Mouse (Mus musculus): ENCODE results near the gene Nek10.
"Not testable (repeated sequence)": the region's sequence is repeated elsewhere in the genome, so short reads cannot be mapped to it uniquely, and the experiment has no call there.

Nek10 gene

DNA sequence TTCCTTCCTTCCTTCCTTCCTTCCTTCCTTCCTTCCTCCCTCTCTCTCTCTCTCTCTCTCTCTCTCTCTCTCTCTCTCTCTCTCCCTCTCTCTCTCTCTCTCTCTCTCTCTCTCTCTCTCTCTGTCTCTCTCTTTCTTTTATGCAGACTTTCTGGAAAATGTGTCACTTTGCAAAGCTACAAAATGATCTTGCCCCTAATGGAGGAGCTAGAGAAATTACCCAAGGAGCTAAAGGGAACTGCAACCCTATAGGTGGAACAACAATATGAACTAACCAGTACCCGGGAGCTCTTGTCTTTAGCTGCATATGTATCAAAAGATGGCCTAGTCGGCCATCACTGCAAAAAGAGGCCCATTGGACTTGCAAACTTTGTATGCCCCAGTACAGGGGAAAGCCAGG lies at the start of gene Nek10:
Gene Nek10, plus strand, starts transcription at position 301 of the 400 bp plus-strand sequence.
- DNase-seq (ENCODE audit: low read depth, low spot score) = not testable (repeated sequence)

DNA sequence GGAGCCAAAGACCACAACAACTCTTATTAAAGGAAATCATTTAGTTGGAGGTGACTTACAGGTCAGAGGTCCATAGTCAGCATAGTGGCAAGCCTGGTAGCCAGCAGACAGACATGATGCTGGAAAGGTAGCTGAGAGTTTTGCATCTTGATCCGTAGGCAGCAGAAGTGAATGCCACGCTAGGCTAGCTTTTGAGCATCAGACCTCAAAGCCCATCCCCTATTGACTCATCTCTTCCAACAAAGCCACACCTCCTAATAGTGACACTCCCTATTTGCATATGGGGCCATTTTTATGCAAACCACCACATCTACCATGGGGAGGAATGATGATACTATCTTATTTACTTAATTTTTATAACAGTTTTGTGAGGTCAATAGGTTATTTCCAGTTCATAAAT lies 22.0 kb upstream of the Nek10 start:
- DNase-seq (ENCODE audit: low read depth, low spot score) = no peak

DNA sequence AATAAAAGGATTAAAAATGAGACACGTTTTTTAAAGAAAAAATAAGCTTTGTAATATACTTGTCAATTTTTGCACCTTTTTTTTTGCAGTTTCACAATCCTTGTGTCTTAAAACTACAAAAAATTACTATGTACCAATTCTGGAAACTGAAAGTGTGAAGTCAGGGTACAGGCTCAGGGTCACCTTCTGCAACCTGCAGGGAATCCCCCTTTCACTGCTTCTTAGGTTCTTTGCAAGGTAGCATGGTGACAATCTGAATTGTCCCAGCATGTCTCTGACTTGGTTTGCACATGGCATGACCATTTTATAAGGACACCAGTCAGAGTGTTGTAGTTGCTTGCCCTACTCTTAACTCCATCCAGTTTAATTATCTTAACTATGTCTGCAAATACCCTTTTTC lies 19.0 kb upstream of the Nek10 start:
- DNase-seq (ENCODE audit: low read depth, low spot score) = no peak

DNA sequence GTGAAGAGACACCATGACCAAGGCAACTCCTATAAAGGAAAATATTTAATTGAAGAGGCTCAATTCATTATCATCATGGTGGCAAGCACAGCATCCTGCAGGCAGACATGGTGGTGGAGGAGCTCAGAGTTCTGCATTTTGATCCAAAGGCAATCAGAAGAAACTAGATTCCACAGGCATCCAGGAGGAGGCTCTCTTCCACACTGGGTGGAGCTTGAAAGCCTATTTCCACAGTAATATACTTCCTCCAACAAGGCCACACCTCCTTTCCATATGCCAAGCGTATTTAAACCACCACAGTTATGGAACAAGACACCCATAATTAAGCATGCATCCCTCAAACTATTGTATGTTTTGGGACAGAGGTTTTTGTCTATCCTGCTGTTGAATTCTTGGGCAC lies 16.2 kb upstream of the Nek10 start:
- DNase-seq (ENCODE audit: low read depth, low spot score) = no peak

DNA sequence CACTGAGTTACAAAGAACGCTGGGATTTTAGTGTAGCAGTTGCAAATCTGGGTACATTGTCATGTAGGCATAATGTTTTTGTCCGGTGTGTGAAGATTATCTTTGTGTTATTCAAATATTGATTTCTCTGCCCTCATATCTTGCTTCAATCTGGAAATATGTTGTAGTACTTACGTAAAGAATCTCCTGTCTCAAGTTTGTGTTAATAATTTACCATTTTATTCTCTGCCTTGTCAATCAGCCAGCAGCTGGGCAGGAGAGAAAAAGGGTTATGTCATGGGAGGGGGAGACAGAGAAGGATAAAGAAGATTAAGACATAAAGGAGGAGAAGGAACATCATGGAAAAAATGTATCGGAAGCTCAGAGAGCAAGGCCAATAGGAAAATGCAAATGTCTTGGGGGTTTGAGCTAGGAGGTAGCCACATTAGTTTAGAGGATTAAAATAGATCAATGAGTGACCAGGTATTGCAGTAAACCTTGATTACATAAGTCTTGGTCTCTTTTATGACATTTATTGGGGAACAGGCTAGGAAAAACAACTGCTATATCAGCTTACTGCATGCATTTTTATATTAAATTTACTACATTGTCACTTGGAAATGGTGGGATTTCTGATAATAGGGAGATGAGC lies 13.3 kb upstream of the Nek10 start:
- DNase-seq (ENCODE audit: low read depth, low spot score) = no peak

DNA sequence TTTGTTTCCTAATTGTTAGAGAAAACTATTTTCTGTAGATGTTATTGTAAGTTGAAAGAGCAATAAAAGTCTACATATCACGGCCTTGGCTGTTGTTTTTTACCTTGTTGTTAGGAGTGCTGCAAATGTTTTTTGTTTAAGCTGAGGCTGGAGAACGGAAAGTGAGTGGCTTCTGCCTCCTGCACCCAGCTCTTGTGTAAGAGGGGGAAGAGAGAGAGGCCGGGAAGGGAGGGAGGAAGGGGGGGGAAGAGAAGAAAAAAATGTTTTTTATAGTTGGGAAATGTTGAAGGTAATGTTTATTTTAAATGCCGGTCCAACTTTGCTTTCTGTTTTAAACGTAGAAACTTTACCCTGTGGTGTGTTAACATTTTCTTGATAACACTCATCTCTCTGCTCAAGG lies 3.4 kb upstream of the Nek10 start:
- no peak for DNase-seq (ENCODE audit: low read depth, low spot score)

DNA sequence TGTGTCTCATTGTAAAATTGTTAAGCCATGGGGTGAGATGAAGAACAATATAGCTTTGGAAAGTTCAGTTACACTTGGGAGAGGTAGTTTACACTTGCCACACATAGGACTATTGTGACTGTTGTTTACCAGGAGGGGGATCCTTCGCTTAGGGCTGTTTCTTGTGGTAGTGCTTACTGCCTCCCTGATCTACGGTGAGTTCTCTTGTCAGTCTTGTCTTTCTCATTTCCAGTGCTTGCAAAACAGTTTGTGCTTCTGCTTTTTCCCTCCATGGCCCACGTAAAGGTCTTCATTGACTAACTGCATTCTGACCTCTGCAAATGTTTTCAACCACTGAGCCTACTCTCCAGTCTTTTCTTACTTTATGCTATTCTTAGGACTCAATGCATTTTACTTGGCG lies 2.9 kb upstream of the Nek10 start:
- DNase-seq (ENCODE audit: low read depth, low spot score) = no peak

DNA sequence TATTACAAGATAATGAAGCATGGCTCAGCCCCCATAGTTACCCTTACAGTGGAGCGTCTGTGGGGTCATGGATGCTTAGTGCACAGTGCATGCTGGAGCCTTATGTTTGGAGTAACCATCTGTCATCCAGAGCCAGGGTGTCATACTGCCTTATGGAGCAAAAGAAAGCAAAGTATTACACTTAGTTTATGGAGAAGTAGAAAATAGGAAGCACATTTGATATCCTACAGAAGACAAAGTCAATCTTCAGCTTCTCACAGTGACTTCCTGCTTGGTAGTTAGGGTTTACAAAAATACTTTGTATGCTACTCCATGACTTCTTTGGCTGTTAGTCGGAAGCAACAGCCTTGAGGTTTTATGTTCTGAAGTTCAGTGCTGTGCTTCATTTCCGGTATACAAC lies 2.4 kb upstream of the Nek10 start:
- DNase-seq (ENCODE audit: low read depth, low spot score) = no peak

DNA sequence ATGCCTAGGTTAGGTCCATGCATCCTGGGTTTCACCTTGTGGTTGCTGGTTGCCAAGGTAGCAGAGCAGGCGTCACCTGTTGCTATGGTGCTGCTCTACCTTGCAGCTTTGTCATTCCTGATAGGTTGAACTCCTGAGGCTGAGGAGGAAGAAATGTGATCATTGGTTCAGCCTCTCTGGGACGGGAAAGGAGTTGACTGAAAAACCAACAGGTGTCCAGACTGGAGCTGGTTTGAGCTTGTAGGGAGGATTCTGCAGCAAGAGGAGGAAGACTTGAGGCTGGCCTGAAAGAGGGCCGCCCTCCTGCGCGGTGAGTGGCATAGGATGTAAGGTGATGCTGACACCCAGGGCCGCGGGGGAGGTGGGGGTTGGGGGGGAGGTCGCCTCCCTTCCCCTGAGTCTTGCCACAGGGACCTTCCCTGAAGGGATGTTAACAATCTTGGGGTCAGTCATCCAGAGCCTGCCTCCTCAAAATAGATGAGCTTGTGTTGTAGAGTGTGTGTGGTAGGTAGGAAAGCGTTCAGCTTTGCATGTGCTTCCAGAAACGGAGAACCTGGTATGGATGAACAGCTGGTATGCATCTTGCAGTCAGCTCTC lies 804 bp downstream of the Nek10 start:
- DNase-seq (ENCODE audit: low read depth, low spot score) = peak; percentile 19

DNA sequence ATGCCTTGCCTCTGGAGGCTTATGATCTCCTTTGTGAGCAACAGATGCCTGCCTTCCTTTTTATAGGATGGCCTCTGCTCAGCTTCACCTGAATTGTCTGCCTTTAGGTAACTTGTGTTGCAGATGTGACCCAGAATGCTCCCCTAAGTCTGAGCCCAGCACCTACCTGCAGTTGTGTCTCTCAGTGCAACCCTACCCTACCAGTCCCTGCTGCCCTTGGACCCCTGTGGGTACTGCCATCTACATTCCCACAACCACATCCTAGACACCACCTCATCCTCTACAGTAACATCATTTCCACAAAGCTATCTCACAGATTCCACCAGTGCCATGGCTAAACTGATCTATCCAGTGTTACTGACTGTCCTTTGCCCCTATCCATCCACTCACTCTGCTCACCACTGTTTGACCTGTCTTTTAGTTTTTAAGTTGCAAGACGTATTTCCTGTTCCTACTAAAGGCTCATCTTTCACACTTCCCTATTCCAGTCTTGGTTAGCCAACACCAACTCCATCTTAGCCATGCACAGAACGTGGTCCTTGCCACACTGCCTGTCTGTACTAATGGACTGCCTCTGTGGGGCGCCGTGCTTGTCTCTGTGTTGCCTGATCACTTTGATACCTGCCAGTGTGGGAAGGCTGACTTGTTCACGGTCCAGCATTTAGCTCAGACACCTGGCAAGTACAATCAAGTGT lies 1.4 kb downstream of the Nek10 start:
- DNase-seq (ENCODE audit: low read depth, low spot score) = no peak

DNA sequence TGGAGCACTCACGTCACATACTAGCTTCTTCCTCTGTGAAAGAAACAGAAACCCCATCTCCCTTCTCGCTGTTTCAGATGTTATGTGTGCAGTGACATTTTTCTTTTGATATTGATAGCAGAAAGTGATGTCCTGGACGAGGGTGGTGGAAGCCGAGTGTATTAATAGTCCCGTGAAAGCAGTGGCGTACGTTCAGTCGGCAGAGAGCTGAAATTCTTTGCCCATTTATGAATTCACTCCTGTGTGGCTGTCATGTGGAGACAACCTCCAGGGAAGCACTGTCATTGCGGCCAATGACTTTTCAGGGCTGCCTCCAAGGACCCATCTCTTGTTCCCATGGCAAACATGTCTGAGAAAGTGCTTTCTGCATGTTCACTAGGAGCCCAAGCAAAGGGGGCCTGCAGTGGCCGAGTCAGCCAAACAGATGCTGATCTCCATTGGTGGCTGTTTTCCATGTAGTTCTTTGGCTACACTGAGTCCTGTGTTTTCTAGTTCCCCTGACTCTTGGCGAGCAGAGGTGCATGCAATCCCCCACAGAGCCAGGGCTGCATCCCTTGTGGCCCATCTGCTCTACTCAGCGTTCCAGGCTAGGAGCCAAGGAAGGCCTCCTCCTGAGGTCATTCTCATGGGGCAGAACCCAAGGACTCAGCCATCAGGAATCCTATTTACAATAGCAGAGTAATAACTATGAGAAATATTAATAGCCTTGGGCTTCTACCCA lies 29.5 kb downstream of the Nek10 start:
- no peak for DNase-seq (ENCODE audit: low read depth, low spot score)

DNA sequence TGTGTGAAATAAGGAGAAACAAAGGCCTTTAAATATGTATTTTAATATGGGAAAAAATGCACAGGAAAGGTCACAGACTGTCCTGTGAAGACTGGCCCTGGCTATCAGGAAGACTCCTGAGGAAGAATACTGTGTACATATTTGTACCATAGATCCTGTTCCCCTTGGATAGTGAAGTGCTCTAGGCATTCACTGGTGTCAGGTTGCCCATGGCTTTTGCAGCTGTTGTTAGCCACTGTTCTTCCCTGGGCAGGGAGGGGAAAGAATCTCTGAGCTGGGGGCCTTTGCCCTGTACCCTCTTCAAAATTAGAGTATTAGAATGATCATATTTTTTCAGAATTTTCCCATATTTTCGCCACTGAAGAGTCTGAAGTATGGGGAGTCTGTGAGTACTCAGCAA lies 30.3 kb downstream of the Nek10 start:
- no peak for DNase-seq (ENCODE audit: low read depth, low spot score)

DNA sequence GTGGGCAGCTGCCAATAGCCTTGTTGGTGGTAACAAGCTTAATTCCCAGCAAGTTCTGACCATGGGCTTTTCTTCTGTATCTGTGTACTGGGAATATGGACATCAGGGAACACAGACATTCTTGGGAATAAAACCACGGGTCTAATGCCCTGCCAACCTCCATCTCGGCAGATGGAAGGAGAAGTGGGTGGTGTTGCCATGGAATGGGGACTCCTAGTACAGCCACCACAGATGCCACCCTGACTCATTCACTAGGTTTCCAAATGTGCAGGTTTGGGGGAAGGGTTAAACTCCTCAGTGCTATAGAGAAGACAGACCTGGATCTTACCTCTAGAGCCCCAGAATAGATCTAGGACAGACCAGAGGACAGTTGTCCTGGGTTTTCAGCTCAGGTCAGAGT lies 31.1 kb downstream of the Nek10 start:
- no peak for DNase-seq (ENCODE audit: low read depth, low spot score)

DNA sequence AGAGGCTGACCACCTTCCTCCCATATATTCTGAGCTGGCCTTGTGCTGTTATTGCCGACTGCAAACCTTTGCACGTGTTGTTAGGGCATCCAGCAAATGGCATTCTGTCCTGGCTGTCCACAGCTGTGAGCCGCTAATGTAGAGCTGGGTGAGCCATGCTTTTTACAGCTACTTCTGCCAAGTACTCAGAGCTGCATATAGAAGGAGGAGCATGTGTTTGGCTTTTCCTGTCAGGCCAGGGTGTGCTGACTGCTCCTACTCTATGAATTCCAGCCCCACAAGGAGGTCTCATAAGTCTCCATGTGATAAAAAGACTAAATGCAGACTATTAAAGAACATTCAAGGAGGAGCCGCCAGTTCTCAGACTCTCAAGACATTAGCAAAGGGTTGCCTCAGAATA lies 34.4 kb downstream of the Nek10 start:
- DNase-seq (ENCODE audit: low read depth, low spot score) = no peak

DNA sequence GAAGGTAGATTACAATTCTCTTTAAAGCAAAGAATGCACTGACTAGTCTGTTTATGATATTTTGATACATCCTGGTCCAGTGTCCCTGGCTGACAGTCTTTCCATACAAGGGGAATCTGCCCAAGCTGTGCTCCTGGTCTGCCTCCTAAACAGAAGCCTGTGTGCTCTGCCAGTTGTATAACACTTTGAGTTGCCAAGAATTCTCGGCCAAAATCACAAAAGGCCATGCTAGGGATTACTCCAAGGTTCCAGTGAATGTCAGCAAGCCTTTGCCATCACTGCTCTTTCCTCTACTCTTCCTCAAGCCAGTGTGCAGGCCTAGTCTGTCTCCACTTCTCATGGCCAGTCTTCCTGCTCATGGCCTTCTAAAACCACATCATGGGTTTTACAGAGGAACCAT lies 34.9 kb downstream of the Nek10 start:
- no peak for DNase-seq (ENCODE audit: low read depth, low spot score)

DNA sequence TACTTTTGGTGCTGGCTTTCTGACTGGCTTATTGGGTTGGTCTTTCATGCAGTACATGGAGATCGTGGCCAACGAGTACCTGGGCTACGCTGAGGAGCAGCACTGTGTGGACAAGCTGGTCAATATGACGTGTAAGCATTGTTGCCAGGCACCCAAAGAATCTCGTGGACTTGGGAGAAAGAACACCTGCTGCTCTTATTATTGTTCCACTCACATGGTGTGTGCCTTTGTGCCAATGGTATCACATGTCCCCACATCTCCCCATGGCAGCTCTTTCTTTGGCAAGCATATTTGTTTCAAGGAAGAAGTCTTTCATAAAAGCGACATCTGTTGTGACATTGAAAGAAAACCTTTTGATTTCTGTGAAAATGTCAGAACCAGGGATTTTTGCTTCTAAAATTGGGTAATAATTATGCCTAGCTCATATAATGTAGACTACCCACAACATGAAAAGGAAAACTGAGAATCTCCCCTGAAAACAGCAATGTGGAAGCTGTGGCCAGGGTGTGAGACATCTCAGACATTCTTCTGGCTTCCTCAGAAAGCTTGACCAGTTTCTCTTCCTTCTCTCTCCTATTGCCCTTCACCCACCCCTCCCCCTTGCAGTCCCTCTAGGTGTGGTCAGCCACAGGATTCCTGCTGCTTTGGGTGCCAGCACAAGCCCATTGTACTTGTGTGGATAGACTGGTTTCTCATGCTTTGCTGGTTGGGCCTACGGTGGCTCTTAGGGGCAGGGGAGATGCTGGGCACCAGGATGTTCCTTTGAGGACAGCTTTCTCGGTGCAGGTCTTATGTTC lies 39.7 kb downstream of the Nek10 start:
- no peak for DNase-seq (ENCODE audit: low read depth, low spot score)

DNA sequence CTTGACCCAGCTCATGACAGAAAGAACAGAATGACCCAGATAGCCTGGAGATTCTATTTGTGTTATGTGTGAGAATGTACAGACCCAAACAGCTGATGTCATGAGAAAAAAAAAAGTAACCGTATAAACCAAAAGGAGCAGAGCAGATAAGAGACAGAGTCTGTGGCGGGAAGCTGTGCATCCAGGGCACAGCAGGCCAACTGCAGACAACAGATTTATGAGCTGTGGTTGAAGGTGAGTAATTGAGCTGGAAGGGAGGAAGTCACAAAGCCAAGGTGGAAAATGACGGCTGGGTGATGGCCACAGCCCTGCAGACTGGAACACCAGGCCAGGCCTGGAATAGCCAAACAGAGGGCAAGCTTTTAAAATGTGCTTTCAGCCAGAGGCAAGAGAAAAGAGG lies 49.6 kb downstream of the Nek10 start:
- DNase-seq (ENCODE audit: low read depth, low spot score) = no peak

DNA sequence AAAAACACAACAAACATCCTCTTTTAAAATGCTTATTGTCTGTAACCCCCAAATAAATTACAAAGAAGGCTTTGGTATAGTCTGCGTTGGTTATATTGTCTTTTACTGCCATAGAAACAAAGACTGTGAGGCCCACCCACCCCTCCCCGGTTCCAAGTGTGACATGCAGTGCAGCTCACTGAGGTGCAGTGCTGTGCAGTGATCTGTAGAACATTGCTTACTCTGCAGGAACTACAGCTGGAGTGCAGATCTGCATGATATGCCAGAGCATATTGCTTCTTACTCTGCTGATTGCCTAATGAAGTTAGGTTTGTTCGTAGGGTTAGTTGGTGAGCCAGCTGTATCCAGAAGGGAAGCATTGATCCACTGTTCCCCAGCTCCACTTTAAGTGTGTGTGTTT lies 57.1 kb downstream of the Nek10 start:
- DNase-seq (ENCODE audit: low read depth, low spot score) = no peak

DNA sequence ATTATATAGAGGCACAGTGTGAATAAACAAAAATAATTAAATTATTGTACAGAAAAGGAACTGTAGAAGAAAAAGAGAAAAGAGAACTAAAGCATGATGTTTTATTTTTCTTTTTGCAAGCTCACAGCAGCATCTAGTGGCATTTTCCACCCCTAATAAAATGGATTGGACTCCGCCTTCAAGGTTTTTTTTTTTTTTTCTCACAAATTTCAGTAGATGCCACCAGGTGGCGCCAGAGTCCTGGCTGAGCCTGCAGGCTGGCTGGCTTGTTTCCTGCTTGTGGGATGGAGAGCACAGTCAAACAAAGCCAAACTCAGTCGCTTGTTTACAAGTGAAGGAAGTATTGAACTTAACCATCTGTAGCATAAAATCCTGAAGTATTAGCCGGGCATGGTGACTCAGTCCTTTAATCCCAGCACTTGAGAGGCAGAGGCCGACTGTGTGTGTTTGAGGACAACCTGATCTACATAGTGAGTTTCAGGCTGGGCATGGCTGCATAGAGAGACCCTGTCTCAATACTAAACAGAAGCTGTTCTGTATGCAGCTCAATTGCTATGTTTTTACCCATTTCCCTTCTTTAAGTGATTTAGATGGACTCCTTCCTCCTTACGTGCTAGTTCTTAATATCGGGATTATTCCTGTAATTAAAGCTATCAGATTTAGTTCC lies 60.6 kb downstream of the Nek10 start:
- peak; percentile 75 for DNase-seq (ENCODE audit: low read depth, low spot score)

DNA sequence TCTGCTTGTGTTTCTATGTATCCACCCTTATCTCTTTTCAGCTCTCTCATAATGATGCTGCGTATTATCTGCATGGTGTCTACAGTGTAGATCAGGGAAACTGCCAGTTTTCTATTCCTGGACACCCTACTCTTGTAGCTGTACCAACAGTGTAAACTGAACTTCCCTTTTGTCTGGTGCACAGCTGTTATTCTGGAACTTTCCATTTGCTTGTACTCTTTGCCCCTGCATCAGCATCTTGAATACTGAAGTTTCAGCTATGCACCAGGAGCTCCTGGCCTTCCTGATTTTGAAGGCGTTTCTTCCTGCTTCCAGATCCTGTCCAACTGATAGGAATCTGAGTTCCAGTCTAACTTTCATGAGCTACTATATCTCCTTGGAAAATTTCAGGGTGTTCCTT lies 66.0 kb downstream of the Nek10 start:
- no peak for DNase-seq (ENCODE audit: low read depth, low spot score)

DNA sequence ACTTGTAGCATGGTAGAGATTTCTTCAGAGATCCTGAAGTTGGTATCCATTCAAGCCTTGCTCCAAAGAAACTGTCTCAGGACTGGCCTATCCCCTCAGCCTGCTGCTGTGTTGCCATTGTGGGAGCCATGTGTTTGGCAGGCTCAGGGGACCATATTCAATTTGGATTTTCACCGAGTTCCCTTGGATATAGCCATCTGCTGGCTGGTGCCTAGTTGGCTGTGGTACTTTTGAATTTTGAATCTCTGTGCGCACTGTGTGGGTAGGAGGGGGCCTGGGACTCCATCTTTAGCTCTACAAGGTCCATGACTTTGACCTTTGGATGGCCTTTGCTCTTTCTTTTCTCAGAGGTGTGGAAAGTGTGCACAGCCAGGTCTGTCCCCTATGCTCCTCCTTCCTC lies 66.8 kb downstream of the Nek10 start:
- DNase-seq (ENCODE audit: low read depth, low spot score) = no peak
